Mouse (Mus musculus) liver, embryonic 14.5 days (tissue): ENCODE results near the gene Rab43. TPM values are rescaled to one million over a fixed set of nuclear protein-coding genes. Genes with fewer than 3 reads are reported as not detected.

Source experiments
- ATAC-seq: fragments of 200-750 bp; cut with Nextera tagmentation; 2 replicates; pipeline ENCODE4 v1.8.0; 2017; ENCODE audit warnings: moderate number of reproducible peaks, mild to moderate bottlenecking, moderate library complexity; ENCODE audit not compliant: insufficient read depth
- DNase-seq, 3 experiments: peaks; one replicate each; pipeline ENCODE4 v3.0.0-alpha.2; 2012 to 2013; ENCODE audit warnings: low read depth in 3 of 3, low spot score in 3 of 3
- H3K27ac ChIP-seq: fragments of 300-500 bp; sonication (generic); 2 replicates; pipeline ENCODE4 v1.5.1; 2014; ENCODE audit warnings: moderate library complexity, mild to moderate bottlenecking, control low read depth, inconsistent platforms
- H3K27me3 ChIP-seq: fragments of 300-500 bp; sonication (generic); 2 replicates; pipeline ENCODE4 v1.6.1; 2014; ENCODE audit warnings: mild to moderate bottlenecking, low read length, moderate library complexity; ENCODE audit not compliant: control insufficient read depth, insufficient read depth
- H3K36me3 ChIP-seq: fragments of 300-500 bp; sonication (generic); replicated peaks from 2 replicates; pipeline ENCODE4 v1.6.1; 2014; ENCODE audit warnings: low read depth; ENCODE audit not compliant: control insufficient read depth, insufficient read depth
- H3K4me1 ChIP-seq, 2 experiments: fragments of 200-500 bp in 1 of 2; fragments of 300-500 bp in 1 of 2; sonication (generic) in 1 of 2; replicated peaks; 2 replicates each; pipeline ENCODE4 v1.6.1; 2012 to 2014; ENCODE audit warnings: antibody characterized with exemption in 1 of 2, inconsistent platforms in 1 of 2, low read length in 1 of 2; ENCODE audit not compliant: control insufficient read depth in 2 of 2, insufficient read depth in 2 of 2
- H3K4me2 ChIP-seq: fragments of 300-500 bp; sonication (generic); 2 replicates; pipeline ENCODE4 v1.6.1; 2014; ENCODE audit warnings: low read depth, mild to moderate bottlenecking, control low read depth, moderate library complexity
- H3K4me3 ChIP-seq, 2 experiments: fragments of 200-500 bp in 1 of 2; fragments of 300-500 bp in 1 of 2; sonication (generic) in 1 of 2; 2 replicates each; pipeline ENCODE4 v1.5.1; 2012 to 2014; ENCODE audit warnings: low read depth in 2 of 2, low read length in 2 of 2, mild to moderate bottlenecking in 2 of 2, control low read depth in 1 of 2, inconsistent platforms in 1 of 2, moderate library complexity in 1 of 2; ENCODE audit not compliant: insufficient read depth in 1 of 2
- H3K9ac ChIP-seq: fragments of 300-500 bp; sonication (generic); replicated peaks from 2 replicates; pipeline ENCODE4 v1.6.1; 2014; ENCODE audit warnings: mild to moderate bottlenecking, control low read depth, moderate library complexity
- H3K9me3 ChIP-seq: fragments of 300-500 bp; sonication (generic); 2 replicates; pipeline ENCODE4 v1.6.1; 2016; ENCODE audit warnings: low read length, mixed read lengths; ENCODE audit not compliant: control insufficient read depth
- CTCF ChIP-seq: IDR thresholded peaks from 2 replicates; pipeline ENCODE4 v1.5.1; 2016; ENCODE audit warnings: antibody characterized with exemption, low read depth, control low read depth
- EP300 ChIP-seq: IDR thresholded peaks from 2 replicates; pipeline ENCODE4 v1.6.1; 2016; ENCODE audit warnings: antibody characterized with exemption, low read depth
- WGBS: fragments of 180-500 bp; shearing (Covaris S2); extraction: QIAGEN DNeasy Blood & Tissue Kit; methylation state at CpG from one replicate; pipeline ENCODE4 v1.1.7; 2014; ENCODE audit not compliant: insufficient replicate concordance; 5-methylcytosine and 5-hydroxymethylcytosine counted together
- polyA plus RNA-seq, 2 experiments: library from polyadenylated mRNA; depleted of rRNA in 1 of 2; stranded (reverse) in 1 of 2; unstranded in 1 of 2; fragments of >200 nt; fragmentation: Nextera tagmentation in 1 of 2; extraction: Ambion mirVana in 1 of 2; gene quantifications; 2 replicates each; pipeline versions ENCODE4 v1.2.1 to v1.2.3; 2012 to 2014

Gene Rab43
- polyA plus RNA-seq, 2 experiments = 21.9 to 25.9 TPM

- TF ChIP-seq EP300 (no peak), CTCF (no peak)
- peak overlapping the region; percentile 54 for H3K4me2 ChIP-seq
- H3K27ac ChIP-seq = peak overlapping the region; percentile 75
- peaks cover 32 to 58% of the 10 kb centered on the region in 2 experiments for H3K4me1 ChIP-seq
- peak overlapping the region; percentile 48 for H3K9ac ChIP-seq
- DNase-seq (no peak), ATAC-seq (peak; percentile 81)
- no peaks in the 10 kb centered on the region for H3K36me3 ChIP-seq
- H3K9me3 ChIP-seq = no peaks in the 10 kb centered on the region
- no peaks in the 10 kb centered on the region for H3K27me3 ChIP-seq
- H3K4me3 ChIP-seq = no peak overlapping the region
- 64% methylated on average over 2 of the region's 2 CpGs for WGBS
These were observed 65.1 kb downstream of the Rab43 start for GRCm38 (mm10) chr6:87746849-87747248.

- DNase-seq (no peak), ATAC-seq (no peak; the same call in 1 of the 2 replicates)
- H3K9ac ChIP-seq = 0 out of 2 replicates have a peak overlapping the region, but pooled peaks have one; percentile 0
- TF ChIP-seq EP300 (no peak), CTCF (no peak)
- no peaks in the 10 kb centered on the region for H3K27me3 ChIP-seq
- no peak overlapping the region for H3K4me2 ChIP-seq
- no peak overlapping the region for H3K4me3 ChIP-seq
- H3K4me1 ChIP-seq = peaks cover 36 to 64% of the 10 kb centered on the region in 2 experiments
- peak overlapping the region; percentile 43 for H3K27ac ChIP-seq
- WGBS = 36% methylated on average over 3 of the region's 3 CpGs
- no peaks in the 10 kb centered on the region for H3K36me3 ChIP-seq
- no peaks in the 10 kb centered on the region for H3K9me3 ChIP-seq
These were observed 65.9 kb downstream of the Rab43 start for GRCm38 (mm10) chr6:87746059-87746458.

- ATAC-seq = no peak
- peaks cover 43 to 72% of the 10 kb centered on the region in 2 experiments for H3K4me1 ChIP-seq
- TF ChIP-seq CTCF (no peak), EP300 (no peak)
- DNase-seq = no peak
- no peak overlapping the region for H3K4me2 ChIP-seq
- no peak overlapping the region; the same call in 1 of the 2 replicates for H3K27ac ChIP-seq
- no peaks in the 10 kb centered on the region for H3K9me3 ChIP-seq
- H3K27me3 ChIP-seq = no peaks in the 10 kb centered on the region
- H3K36me3 ChIP-seq = no peaks in the 10 kb centered on the region
- H3K9ac ChIP-seq = no peak overlapping the region
- no peak overlapping the region for H3K4me3 ChIP-seq
- WGBS = 21% methylated on average over 1 of the region's 1 CpGs
These were observed 66.7 kb downstream of the Rab43 start for GRCm38 (mm10) chr6:87745301-87745700.

- no peak for DNase-seq
- Histone ChIP-seq H3K9ac (no peak overlapping the region), H3K27ac (no peak overlapping the region), H3K4me3 (no peak overlapping the region), H3K4me1 (peaks cover 50 to 78% of the 10 kb centered on the region in 2 experiments), H3K9me3 (no peaks in the 10 kb centered on the region), H3K4me2 (no peak overlapping the region), H3K27me3 (no peaks in the 10 kb centered on the region), H3K36me3 (no peaks in the 10 kb centered on the region)
- TF ChIP-seq CTCF = no peak
- TF ChIP-seq EP300 = no peak
- no peak for ATAC-seq
- WGBS = 58% methylated on average over 3 of the region's 3 CpGs
These were observed 67.3 kb downstream of the Rab43 start for GRCm38 (mm10) chr6:87744632-87745031.

- Histone ChIP-seq H3K4me1 (peaks cover 57 to 75% of the 10 kb centered on the region in 2 experiments), H3K9ac (no peak overlapping the region), H3K4me2 (no peak overlapping the region), H3K27me3 (no peaks in the 10 kb centered on the region), H3K4me3 (no peak overlapping the region), H3K9me3 (no peaks in the 10 kb centered on the region), H3K36me3 (no peaks in the 10 kb centered on the region), H3K27ac (no peak overlapping the region)
- WGBS = 81% methylated on average over 5 of the region's 5 CpGs
- ATAC-seq (no peak), DNase-seq (no peak)
- TF ChIP-seq EP300 (no peak), CTCF (no peak)
These were observed 68.7 kb downstream of the Rab43 start for GRCm38 (mm10) chr6:87743281-87743680.
